Mouse (Mus musculus) heart, embryonic 11.5 days (tissue): ENCODE results near the gene Foxo3. TPM values are rescaled to one million over a fixed set of nuclear protein-coding genes. Genes with fewer than 3 reads are reported as not detected.

Experiments used
- ATAC-seq: fragments of 200-750 bp; cut with Nextera tagmentation; replicated peaks from 2 replicates; pipeline ENCODE4 v1.8.0; 2017; ENCODE audit warnings: moderate library complexity; ENCODE audit not compliant: insufficient number of reproducible peaks, low FRiP score, low TSS enrichment
- H3K27ac ChIP-seq: fragments of 300-500 bp; sonication (generic); 2 replicates; pipeline ENCODE4 v1.5.1; 2014; ENCODE audit warnings: mild to moderate bottlenecking, low read depth, low read length
- H3K27me3 ChIP-seq: fragments of 300-500 bp; sonication (generic); 2 replicates; pipeline ENCODE4 v1.6.1; 2014; ENCODE audit warnings: mild to moderate bottlenecking, low read length, mixed read lengths; ENCODE audit not compliant: control insufficient read depth, insufficient read depth
- H3K36me3 ChIP-seq: fragments of 300-500 bp; sonication (generic); 2 replicates; pipeline ENCODE4 v1.6.1; 2014; ENCODE audit warnings: mild to moderate bottlenecking, low read length, moderate library complexity, mixed read lengths; ENCODE audit not compliant: control insufficient read depth, insufficient read depth
- H3K4me1 ChIP-seq: fragments of 300-500 bp; sonication (generic); 2 replicates; pipeline ENCODE4 v1.6.1; 2014; ENCODE audit warnings: low read length; ENCODE audit not compliant: control insufficient read depth, insufficient read depth
- H3K4me2 ChIP-seq: fragments of 300-500 bp; sonication (generic); 2 replicates; pipeline ENCODE4 v1.6.1; 2014; ENCODE audit warnings: mild to moderate bottlenecking, moderate library complexity
- H3K4me3 ChIP-seq: fragments of 300-500 bp; sonication (generic); 2 replicates; pipeline ENCODE4 v1.5.1; 2014; ENCODE audit warnings: low read depth, low read length
- H3K9ac ChIP-seq: fragments of 300-500 bp; sonication (generic); 2 replicates; pipeline ENCODE4 v1.6.1; 2014; ENCODE audit warnings: mild to moderate bottlenecking, low read depth, low read length, moderate library complexity
- H3K9me3 ChIP-seq: fragments of 300-500 bp; sonication (generic); replicated peaks from 2 replicates; pipeline ENCODE4 v1.6.1; 2016; ENCODE audit warnings: low read length; ENCODE audit not compliant: control insufficient read depth
- WGBS: fragments of 180-500 bp; shearing (Covaris S2); extraction: QIAGEN DNeasy Blood & Tissue Kit; methylation state at CpG from one replicate; pipeline ENCODE4 v1.1.7; 2014; ENCODE audit not compliant: insufficient replicate concordance; 5-methylcytosine and 5-hydroxymethylcytosine counted together
- polyA plus RNA-seq: library from polyadenylated mRNA; unstranded; fragments of >200 nt; fragmentation: Nextera tagmentation; extraction: Ambion mirVana; gene quantifications from 2 replicates; pipeline ENCODE4 v1.2.1, GENCODE M21; 2014

Foxo3 gene
- polyA plus RNA-seq, 1 experiment from 2014 or later, result 7.3 TPM

DNA sequence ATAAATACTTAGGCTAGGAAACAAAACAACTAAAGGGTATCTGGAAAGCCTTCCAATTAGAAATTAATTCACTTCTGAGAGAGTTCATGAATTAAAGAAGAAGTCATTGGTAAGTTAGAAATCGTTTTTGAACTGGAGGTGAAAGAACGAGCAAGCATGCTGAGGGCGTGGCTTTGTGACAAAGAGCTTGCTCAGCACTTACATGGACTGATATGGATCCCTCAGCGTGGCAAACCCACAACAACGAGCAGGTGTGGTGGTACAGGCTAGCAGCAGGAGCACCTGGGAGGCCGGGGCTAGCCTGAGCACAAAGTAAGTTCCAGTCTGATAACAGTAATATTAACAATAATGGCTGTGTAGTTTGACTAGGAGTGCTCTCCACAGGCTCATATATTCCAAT, 41.2 kb downstream of the Foxo3 start:
- Histone ChIP-seq H3K9ac (no peak overlapping the region), H3K36me3 (no peaks in the 10 kb centered on the region), H3K4me3 (no peak overlapping the region), H3K9me3 (no peaks in the 10 kb centered on the region), H3K4me1 (peaks cover 18% of the 10 kb centered on the region; the same call in 1 of the 2 replicates), H3K4me2 (no peak overlapping the region), H3K27ac (no peak overlapping the region), H3K27me3 (no peaks in the 10 kb centered on the region)
- 82% methylated on average over 6 of the region's 6 CpGs for WGBS
- no peak for ATAC-seq

DNA sequence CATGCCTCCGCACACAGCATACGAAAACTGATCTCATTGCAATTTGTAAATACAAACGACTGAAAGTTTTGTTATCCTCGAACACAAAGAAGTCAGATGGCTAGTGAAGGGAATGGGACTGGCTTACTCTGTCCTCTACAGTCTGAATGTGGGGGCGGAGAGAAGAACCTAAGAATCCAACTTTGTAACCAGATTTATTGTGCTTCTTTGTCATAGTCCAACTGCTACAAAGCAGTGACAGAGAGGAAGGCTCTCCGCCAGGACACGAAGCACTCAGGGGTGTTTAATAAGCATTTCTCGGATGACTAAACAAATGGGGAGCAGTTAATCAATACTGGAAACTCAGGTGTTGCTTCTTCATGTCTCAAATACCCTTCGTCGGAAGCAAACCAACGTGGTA, 43.6 kb downstream of the Foxo3 start:
- Histone ChIP-seq H3K36me3 (no peaks in the 10 kb centered on the region), H3K9me3 (no peaks in the 10 kb centered on the region), H3K27ac (no peak overlapping the region), H3K4me2 (no peak overlapping the region), H3K4me3 (no peak overlapping the region), H3K4me1 (peaks cover 8% of the 10 kb centered on the region; the same call in 1 of the 2 replicates), H3K9ac (no peak overlapping the region), H3K27me3 (no peaks in the 10 kb centered on the region)
- 90% methylated on average over 11 of the region's 11 CpGs for WGBS
- ATAC-seq, result no peak

DNA sequence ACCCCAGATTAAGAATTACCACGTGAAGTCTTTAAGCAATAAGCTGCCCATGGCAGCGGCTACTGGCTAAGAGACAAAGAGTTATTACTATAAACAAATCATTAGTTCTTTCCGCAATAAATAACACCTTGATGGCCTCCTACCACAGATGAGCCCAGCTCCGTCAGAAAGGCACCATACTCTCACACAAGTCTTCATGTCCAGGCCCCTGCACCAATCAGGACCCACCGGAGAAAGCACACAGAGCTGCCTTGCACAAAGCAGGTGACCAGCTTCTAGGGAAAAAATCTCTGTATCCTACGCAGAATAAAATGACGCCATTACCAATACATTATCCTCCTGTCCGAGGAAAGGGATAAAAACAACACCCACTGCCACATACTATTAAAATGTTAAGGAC, 44.7 kb downstream of the Foxo3 start:
- Histone ChIP-seq H3K4me3 (no peak overlapping the region), H3K36me3 (no peaks in the 10 kb centered on the region), H3K27ac (no peak overlapping the region), H3K4me1 (0 out of 2 replicates have a peak, but pooled peaks cover 11% of the 10 kb centered on the region), H3K27me3 (no peaks in the 10 kb centered on the region), H3K9me3 (no peaks in the 10 kb centered on the region), H3K9ac (no peak overlapping the region), H3K4me2 (no peak overlapping the region)
- no peak for ATAC-seq
- WGBS, result 86% methylated on average over 8 of the region's 8 CpGs

DNA sequence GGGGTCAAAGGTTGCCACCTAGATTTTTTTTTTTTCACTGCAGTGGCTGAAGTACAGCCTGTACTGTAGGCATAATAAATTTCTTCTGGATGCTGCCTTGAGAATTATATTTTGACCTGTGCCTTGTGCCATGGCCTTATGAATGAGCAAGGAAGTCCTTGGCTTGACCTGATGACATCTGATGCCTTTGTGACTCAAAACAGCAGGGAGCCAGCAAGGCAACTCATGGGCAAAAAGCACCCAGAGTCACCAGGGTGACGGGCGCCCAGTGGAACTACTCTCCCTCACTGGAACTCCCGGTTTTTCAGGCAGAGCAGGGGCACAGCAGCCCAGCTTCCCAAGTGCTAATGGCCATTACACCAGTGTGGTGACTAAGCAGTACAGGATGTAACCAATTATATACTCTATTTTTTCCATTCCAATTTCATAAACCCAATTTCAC, 45.4 kb downstream of the Foxo3 start:
- Histone ChIP-seq H3K9ac (no peak overlapping the region), H3K9me3 (no peaks in the 10 kb centered on the region), H3K4me3 (no peak overlapping the region), H3K4me2 (no peak overlapping the region), H3K27me3 (no peaks in the 10 kb centered on the region), H3K4me1 (0 out of 2 replicates have a peak, but pooled peaks cover 11% of the 10 kb centered on the region), H3K36me3 (no peaks in the 10 kb centered on the region), H3K27ac (no peak overlapping the region)
- no peak for ATAC-seq
- 74% methylated on average over 3 of the region's 3 CpGs for WGBS

DNA sequence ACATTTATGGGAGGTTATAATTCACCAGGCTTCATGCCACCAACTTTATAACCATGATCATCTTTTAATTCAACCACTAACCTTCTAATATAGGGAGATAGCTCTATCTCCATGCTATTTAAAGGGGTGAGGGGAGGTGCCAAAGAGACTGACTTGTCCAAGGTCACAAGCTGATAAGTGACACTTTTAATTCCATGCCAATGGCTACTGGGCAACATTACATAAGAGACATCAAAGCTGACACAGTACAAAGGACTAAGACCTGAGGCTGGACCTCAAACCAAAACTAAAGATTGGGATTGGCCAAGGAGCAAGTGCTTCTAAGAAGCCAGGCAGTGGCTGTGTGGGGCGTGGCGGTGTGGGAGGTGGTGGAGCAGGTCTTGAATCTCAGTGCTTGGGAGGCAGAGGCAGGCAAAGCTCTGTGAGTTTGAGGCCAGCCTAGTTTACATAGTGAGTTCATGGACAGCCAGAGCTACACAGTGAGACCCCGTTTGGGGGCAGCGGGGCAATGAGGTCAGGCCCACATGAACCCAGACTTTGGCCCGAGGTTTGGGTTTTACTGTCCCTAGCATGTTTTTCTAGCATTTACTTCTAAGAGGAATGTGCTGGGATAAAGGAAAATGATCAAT, 46.0 kb downstream of the Foxo3 start:
- H3K27ac ChIP-seq, result no peak overlapping the region
- 0 out of 2 replicates have a peak, but pooled peaks cover 11% of the 10 kb centered on the region for H3K4me1 ChIP-seq
- no peak overlapping the region for H3K9ac ChIP-seq
- H3K36me3 ChIP-seq, result no peaks in the 10 kb centered on the region
- no peak for ATAC-seq
- H3K27me3 ChIP-seq, result no peaks in the 10 kb centered on the region
- no peak overlapping the region for H3K4me2 ChIP-seq
- 96% methylated on average over 5 of the region's 5 CpGs for WGBS
- no peak overlapping the region for H3K4me3 ChIP-seq
- H3K9me3 ChIP-seq, result no peaks in the 10 kb centered on the region

DNA sequence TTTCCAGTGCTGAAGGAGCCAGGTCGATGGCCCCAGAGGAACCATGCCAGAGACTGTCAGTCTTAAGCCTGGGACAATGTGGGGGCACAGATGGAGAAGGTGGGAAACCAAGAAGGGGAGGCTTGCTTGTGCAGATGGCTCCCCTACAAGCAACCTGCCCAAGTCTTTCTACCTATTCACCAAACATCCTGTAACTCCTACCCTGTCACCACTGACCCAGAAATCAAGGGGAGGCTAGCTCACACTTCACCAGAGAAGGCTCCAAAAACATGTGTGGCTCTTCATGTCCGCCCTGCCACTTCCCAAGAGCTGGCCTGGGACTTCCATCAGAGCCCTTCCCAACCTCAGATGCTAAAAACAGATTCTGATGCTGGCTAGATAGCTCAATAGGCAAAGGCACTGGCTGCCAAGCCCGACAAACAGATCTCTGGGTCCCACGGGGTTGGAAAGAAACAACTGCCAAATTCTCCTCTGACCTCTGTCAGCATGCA, 48.8 kb downstream of the Foxo3 start:
- no peak overlapping the region for H3K27ac ChIP-seq
- WGBS, result 70% methylated on average over 4 of the region's 4 CpGs
- H3K4me3 ChIP-seq, result no peak overlapping the region
- H3K4me2 ChIP-seq, result no peak overlapping the region
- 0 out of 2 replicates have a peak, but pooled peaks cover 11% of the 10 kb centered on the region for H3K4me1 ChIP-seq
- no peaks in the 10 kb centered on the region for H3K36me3 ChIP-seq
- no peaks in the 10 kb centered on the region for H3K9me3 ChIP-seq
- no peak for ATAC-seq
- H3K27me3 ChIP-seq, result no peaks in the 10 kb centered on the region
- H3K9ac ChIP-seq, result no peak overlapping the region

DNA sequence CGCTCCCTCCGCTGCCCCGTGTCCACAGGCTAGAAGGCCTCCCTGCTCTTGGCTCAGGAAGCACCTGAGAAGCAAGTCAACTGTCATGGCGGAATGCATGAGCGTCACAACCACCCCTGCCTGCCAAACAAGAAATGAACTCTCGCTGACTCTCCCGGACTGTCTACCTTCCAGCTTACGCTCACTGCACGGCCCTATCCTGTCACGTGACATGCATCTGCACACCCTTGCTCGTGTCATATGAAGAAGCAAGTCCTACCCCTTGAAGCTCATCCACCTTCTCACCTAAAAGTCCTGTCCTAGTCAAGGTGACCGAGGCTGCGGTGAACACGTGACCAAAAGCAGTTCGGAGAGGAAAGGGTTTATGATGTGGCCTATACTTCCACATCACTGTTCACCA, 50.4 kb downstream of the Foxo3 start:
- Histone ChIP-seq H3K4me1 (peaks cover 20% of the 10 kb centered on the region; the same call in 1 of the 2 replicates), H3K9me3 (no peaks in the 10 kb centered on the region), H3K27ac (no peak overlapping the region), H3K4me3 (no peak overlapping the region), H3K9ac (no peak overlapping the region), H3K4me2 (no peak overlapping the region), H3K27me3 (no peaks in the 10 kb centered on the region), H3K36me3 (no peaks in the 10 kb centered on the region)
- 93% methylated on average over 15 of the region's 15 CpGs for WGBS
- no peak for ATAC-seq

DNA sequence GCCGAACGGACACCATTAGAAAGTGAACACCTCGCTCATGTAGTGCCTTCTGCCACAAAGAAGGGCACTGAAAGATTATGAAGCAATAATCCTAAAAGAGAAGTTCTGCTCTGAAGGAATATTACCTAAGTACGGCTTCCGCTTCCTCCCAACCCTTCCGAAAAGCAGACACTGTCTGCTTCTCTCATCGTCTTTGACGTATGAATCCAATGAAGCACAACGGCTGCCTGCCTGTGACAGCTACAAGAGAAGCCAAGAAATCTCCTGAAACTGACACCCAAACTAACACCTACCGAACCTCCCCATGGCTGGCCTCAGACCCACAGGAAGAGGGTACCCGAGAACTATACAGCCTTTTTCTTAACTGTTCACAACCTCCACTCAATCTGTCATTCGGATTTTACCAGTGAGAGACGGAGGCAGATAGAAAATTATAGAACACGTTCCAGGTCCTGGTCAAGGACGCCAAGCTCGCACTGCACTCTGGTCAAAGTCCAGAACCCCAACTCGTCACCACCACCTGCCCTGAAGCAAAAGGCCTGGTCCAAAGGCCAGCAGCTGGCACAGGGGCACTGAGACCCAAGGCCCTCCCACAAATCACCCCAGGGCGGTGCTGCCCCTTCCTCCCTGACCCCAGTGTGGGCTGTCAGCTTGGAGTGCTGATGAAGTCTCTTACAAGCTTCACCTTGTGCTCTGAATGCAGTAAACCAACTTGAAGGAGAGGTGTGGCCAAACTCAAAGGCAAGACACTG, 51.2 kb downstream of the Foxo3 start:
- Histone ChIP-seq H3K9me3 (no peaks in the 10 kb centered on the region), H3K27me3 (no peaks in the 10 kb centered on the region), H3K4me1 (peaks cover 26% of the 10 kb centered on the region), H3K4me3 (no peak overlapping the region), H3K4me2 (no peak overlapping the region), H3K27ac (no peak overlapping the region), H3K9ac (no peak overlapping the region), H3K36me3 (no peaks in the 10 kb centered on the region)
- WGBS, result 89% methylated on average over 18 of the region's 18 CpGs
- ATAC-seq, result no peak
